Mouse (Mus musculus): Measurements from ENCODE around the gene Dcun1d1.

DNA sequence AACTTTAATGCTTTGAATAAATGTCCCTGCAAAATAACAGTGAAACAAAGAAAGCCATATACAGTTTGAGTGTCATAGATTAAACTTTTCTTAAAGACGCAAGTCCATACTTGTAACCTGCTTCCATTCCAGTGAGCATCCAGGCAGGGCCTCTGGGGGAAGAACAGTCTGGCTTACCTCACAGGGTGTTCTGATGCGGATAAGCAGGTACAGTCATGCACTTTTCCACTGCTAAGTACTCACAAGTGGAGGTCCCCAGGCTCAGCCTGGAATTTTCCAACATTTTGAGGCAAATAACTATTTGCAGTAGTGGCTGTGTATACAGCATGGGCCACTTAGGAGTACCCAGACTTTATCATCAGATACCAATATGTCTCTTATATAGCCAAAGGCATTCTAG, 39.3 kb downstream of the Dcun1d1 start:
- TF ChIP-seq USF2 (conservative IDR thresholded peaks at IDR 0.05; ENCODE audit: low read depth, low read length): no peak
- TF ChIP-seq CTCF (conservative IDR thresholded peaks at IDR 0.05 in 1 of 2, IDR thresholded peaks at IDR 0.05 in 1 of 2; ENCODE audit: low read depth in 2 of 2, low read length in 2 of 2): no peak
- no peak for TF ChIP-seq MAFK (IDR thresholded peaks at IDR 0.05; ENCODE audit: insufficient replicate concordance, low read length)
- no peak for TF ChIP-seq POLR2A (IDR thresholded peaks at IDR 0.05; ENCODE audit: low read depth, low read length)
- TF ChIP-seq EP300 (IDR thresholded peaks at IDR 0.05; ENCODE audit: low read length): no peak
- no peak for TF ChIP-seq ZNF384 (IDR thresholded peaks at IDR 0.05; ENCODE audit: low read depth, low read length)
- TF ChIP-seq POLR2AphosphoS2 (IDR thresholded peaks at IDR 0.05; ENCODE audit: low read depth, low read length): no peak
- no peak for TF ChIP-seq KAT2A (IDR thresholded peaks at IDR 0.05; ENCODE audit: insufficient replicate concordance, low read length)
- TF ChIP-seq ZKSCAN1 (IDR thresholded peaks at IDR 0.05; ENCODE audit: borderline replicate concordance, low read depth, low read length): no peak
- TF ChIP-seq TCF12 (IDR thresholded peaks at IDR 0.05; ENCODE audit: low read depth, low read length): no peak
- no peak for TF ChIP-seq MAX (IDR thresholded peaks at IDR 0.05; ENCODE audit: low read length)
- no peak for TF ChIP-seq HCFC1 (IDR thresholded peaks at IDR 0.05; ENCODE audit: low read depth, low read length)
- TF ChIP-seq ELF1 (IDR thresholded peaks at IDR 0.05; ENCODE audit: low read depth, low read length): no peak

Measured in CH12.LX (cell line).